Mouse (Mus musculus): ENCODE measurements at regions not wholly inside any gene's neighbourhood (a gene's known extent, or its start where the extent isn't known, plus 50 kb on each side); places are given as distances from the start of the nearest gene placed in this dataset.

GRCm38 (mm10) chr6:99933404-99933803 is 207.2 kb upstream of the Prok2 start:
- no peaks in the 10 kb centered on the region for H3K36me3 ChIP-seq (replicated peaks; ENCODE audit: control insufficient read depth, insufficient read depth, low read length)
- peaks cover 44% of the 10 kb centered on the region for H3K4me1 ChIP-seq (ENCODE audit: control insufficient read depth, insufficient read depth)
- ATAC-seq (ENCODE audit: insufficient read depth, low read depth): no peak
- no peak overlapping the region for H3K9ac ChIP-seq (replicated peaks; ENCODE audit: low read depth, low read length)
- H3K27me3 ChIP-seq (ENCODE audit: control insufficient read depth, insufficient read depth, low read length): 0 out of 2 replicates have a peak, but pooled peaks cover 3% of the 10 kb centered on the region
- no peaks in the 10 kb centered on the region for H3K9me3 ChIP-seq (replicated peaks; ENCODE audit: control insufficient read depth, low read length)
- 73% methylated on average over 5 of the region's 5 CpGs for WGBS
- no peak overlapping the region for H3K4me2 ChIP-seq (ENCODE audit: low read depth, low read length)
- no peak overlapping the region for H3K27ac ChIP-seq (ENCODE audit: low read depth)
- TF ChIP-seq EP300 (IDR thresholded peaks at IDR 0.05; ENCODE audit: low read depth): no peak
- TF ChIP-seq CTCF (IDR thresholded peaks at IDR 0.05; ENCODE audit: low read depth): no peak
- H3K4me3 ChIP-seq (ENCODE audit: low read depth, low read length): no peak overlapping the region
- no peak for DNase-seq (ENCODE audit: low spot score)

GRCm38 (mm10) chr6:99932923-99933322 is 206.7 kb upstream of the Prok2 start:
- H3K4me3 ChIP-seq (ENCODE audit: low read depth, low read length): no peak overlapping the region
- TF ChIP-seq CTCF (IDR thresholded peaks at IDR 0.05; ENCODE audit: low read depth) (no peak), EP300 (IDR thresholded peaks at IDR 0.05; ENCODE audit: low read depth) (no peak)
- H3K9ac ChIP-seq (replicated peaks; ENCODE audit: low read depth, low read length): no peak overlapping the region
- no peak for DNase-seq (ENCODE audit: low spot score)
- peaks cover 48% of the 10 kb centered on the region for H3K4me1 ChIP-seq (ENCODE audit: control insufficient read depth, insufficient read depth)
- no peak overlapping the region for H3K4me2 ChIP-seq (ENCODE audit: low read depth, low read length)
- ATAC-seq (ENCODE audit: insufficient read depth, low read depth): no peak
- no peak overlapping the region for H3K27ac ChIP-seq (ENCODE audit: low read depth)
- H3K36me3 ChIP-seq (replicated peaks; ENCODE audit: control insufficient read depth, insufficient read depth, low read length): no peaks in the 10 kb centered on the region
- H3K9me3 ChIP-seq (replicated peaks; ENCODE audit: control insufficient read depth, low read length): no peaks in the 10 kb centered on the region
- 0 out of 2 replicates have a peak, but pooled peaks cover 3% of the 10 kb centered on the region for H3K27me3 ChIP-seq (ENCODE audit: control insufficient read depth, insufficient read depth, low read length)
- 53% methylated on average over 2 of the region's 2 CpGs for WGBS

- TF ChIP-seq CTCF (IDR thresholded peaks at IDR 0.05; ENCODE audit: low read depth) (no peak), EP300 (IDR thresholded peaks at IDR 0.05; ENCODE audit: low read depth) (no peak)
- ATAC-seq (ENCODE audit: insufficient read depth, low read depth): no peak
- Histone ChIP-seq H3K27me3 (ENCODE audit: control insufficient read depth, insufficient read depth, low read length) (no peaks in the 10 kb centered on the region), H3K4me1 (ENCODE audit: control insufficient read depth, insufficient read depth) (peaks cover 53% of the 10 kb centered on the region), H3K9me3 (replicated peaks; ENCODE audit: control insufficient read depth, low read length) (no peaks in the 10 kb centered on the region), H3K27ac (ENCODE audit: low read depth) (0 out of 2 replicates have a peak overlapping the region, but pooled peaks have one; percentile 28), H3K36me3 (replicated peaks; ENCODE audit: control insufficient read depth, insufficient read depth, low read length) (no peaks in the 10 kb centered on the region), H3K4me3 (ENCODE audit: low read depth, low read length) (no peak overlapping the region), H3K4me2 (ENCODE audit: low read depth, low read length) (no peak overlapping the region), H3K9ac (replicated peaks; ENCODE audit: low read depth, low read length) (no peak overlapping the region)
- WGBS: 50% methylated on average over 6 of the region's 6 CpGs
- DNase-seq (ENCODE audit: low spot score): no peak
Measured at GRCm38 (mm10) chr6:99932405-99932804, 206.2 kb upstream of the Prok2 start.

- 22% methylated on average over 4 of the region's 4 CpGs for WGBS
- no peak for TF ChIP-seq CTCF (IDR thresholded peaks at IDR 0.05; ENCODE audit: low read depth)
- H3K4me1 ChIP-seq (ENCODE audit: control insufficient read depth, insufficient read depth): peaks cover 51% of the 10 kb centered on the region
- no peaks in the 10 kb centered on the region for H3K9me3 ChIP-seq (replicated peaks; ENCODE audit: control insufficient read depth, low read length)
- ATAC-seq (ENCODE audit: insufficient read depth, low read depth) (peak; percentile 86), DNase-seq (ENCODE audit: low spot score) (peak; percentile 87)
- H3K4me2 ChIP-seq (ENCODE audit: low read depth, low read length): no peak overlapping the region
- H3K9ac ChIP-seq (replicated peaks; ENCODE audit: low read depth, low read length): no peak overlapping the region
- no peaks in the 10 kb centered on the region for H3K27me3 ChIP-seq (ENCODE audit: control insufficient read depth, insufficient read depth, low read length)
- H3K4me3 ChIP-seq (ENCODE audit: low read depth, low read length): no peak overlapping the region
- H3K36me3 ChIP-seq (replicated peaks; ENCODE audit: control insufficient read depth, insufficient read depth, low read length): no peaks in the 10 kb centered on the region
- peak overlapping the region; percentile 28 for H3K27ac ChIP-seq (ENCODE audit: low read depth)
Measured at GRCm38 (mm10) chr6:99931588-99931987, 205.4 kb upstream of the Prok2 start.

- TF ChIP-seq CTCF (IDR thresholded peaks at IDR 0.05; ENCODE audit: low read depth) (no peak), EP300 (IDR thresholded peaks at IDR 0.05; ENCODE audit: low read depth) (no peak)
- Histone ChIP-seq H3K4me2 (ENCODE audit: low read depth, low read length) (no peak overlapping the region), H3K9ac (replicated peaks; ENCODE audit: low read depth, low read length) (no peak overlapping the region), H3K36me3 (replicated peaks; ENCODE audit: control insufficient read depth, insufficient read depth, low read length) (no peaks in the 10 kb centered on the region), H3K4me3 (ENCODE audit: low read depth, low read length) (no peak overlapping the region), H3K4me1 (ENCODE audit: control insufficient read depth, insufficient read depth) (peaks cover 50% of the 10 kb centered on the region), H3K9me3 (replicated peaks; ENCODE audit: control insufficient read depth, low read length) (no peaks in the 10 kb centered on the region), H3K27me3 (ENCODE audit: control insufficient read depth, insufficient read depth, low read length) (no peaks in the 10 kb centered on the region), H3K27ac (ENCODE audit: low read depth) (no peak overlapping the region)
- no peak for DNase-seq (ENCODE audit: low spot score)
- WGBS: 87% methylated on average over 6 of the region's 6 CpGs
- no peak for ATAC-seq (ENCODE audit: insufficient read depth, low read depth)
Measured at GRCm38 (mm10) chr6:99930316-99930715, 204.1 kb upstream of the Prok2 start.

GRCm38 (mm10) chr6:99927933-99928555 is 201.9 kb upstream of the Prok2 start:
- H3K4me3 ChIP-seq (ENCODE audit: low read depth, low read length): no peak overlapping the region
- H3K27ac ChIP-seq (ENCODE audit: low read depth): peak overlapping the region; percentile 39; the same call in 1 of the 2 replicates
- no peaks in the 10 kb centered on the region for H3K27me3 ChIP-seq (ENCODE audit: control insufficient read depth, insufficient read depth, low read length)
- no peaks in the 10 kb centered on the region for H3K36me3 ChIP-seq (replicated peaks; ENCODE audit: control insufficient read depth, insufficient read depth, low read length)
- ATAC-seq (ENCODE audit: insufficient read depth, low read depth) (peak; percentile 70), DNase-seq (ENCODE audit: low spot score) (peak; percentile 63)
- H3K9me3 ChIP-seq (replicated peaks; ENCODE audit: control insufficient read depth, low read length): no peaks in the 10 kb centered on the region
- peaks cover 32% of the 10 kb centered on the region for H3K4me1 ChIP-seq (ENCODE audit: control insufficient read depth, insufficient read depth)
- TF ChIP-seq EP300 (IDR thresholded peaks at IDR 0.05; ENCODE audit: low read depth) (no peak), CTCF (IDR thresholded peaks at IDR 0.05; ENCODE audit: low read depth) (no peak)
- no peak overlapping the region for H3K9ac ChIP-seq (replicated peaks; ENCODE audit: low read depth, low read length)
- no peak overlapping the region for H3K4me2 ChIP-seq (ENCODE audit: low read depth, low read length)
- 36% methylated on average over 10 of the region's 10 CpGs for WGBS
